Mouse (Mus musculus) brain, embryonic 14.5 days (tissue): ENCODE measurements around the gene Narfl.

Source experiments
- CTCF ChIP-seq: fragments of 200-500 bp; IDR thresholded peaks from 2 replicates; pipeline ENCODE4 v1.5.1; 2012; ENCODE audit warnings: inconsistent platforms, mild to moderate bottlenecking, moderate library complexity, borderline replicate concordance; ENCODE audit not compliant: insufficient read depth, insufficient read length; ENCODE audit errors: extremely low read depth
- POLR2A ChIP-seq: fragments of 200-500 bp; IDR thresholded peaks from 2 replicates; pipeline ENCODE4 v1.6.1; 2012; ENCODE audit warnings: mild to moderate bottlenecking, inconsistent platforms, borderline replicate concordance; ENCODE audit not compliant: poor library complexity, insufficient read depth, insufficient read length, severe bottlenecking; ENCODE audit errors: extremely low read depth

- TF ChIP-seq POLR2A (no peak), CTCF (no peak)
Observed at GRCm38 (mm10) chr17:25806507-25806906, 32.9 kb downstream of the Narfl start.
